Mouse (Mus musculus): ENCODE data around the gene Ap1m2.
A peak's percentile ranks its signal among the peaks of the same experiment; 100 is the strongest.
"Not testable (repeated sequence)": the region's sequence is repeated elsewhere in the genome, so short reads cannot be mapped to it uniquely, and the experiment has no call there.

Gene Ap1m2

GRCm38 (mm10) chr9:21256349-21256748 lies 55.8 kb downstream of the Ap1m2 start:
- not testable (repeated sequence) for DNase-seq

- DNase-seq: no peak
Measured at GRCm38 (mm10) chr9:21254690-21255089, 57.4 kb downstream of the Ap1m2 start.

- DNase-seq: no peak
Measured at GRCm38 (mm10) chr9:21251116-21251735, 60.9 kb downstream of the Ap1m2 start.

- peak; percentile 64 to 72 for DNase-seq
Measured at GRCm38 (mm10) chr9:21250509-21250908, 61.6 kb downstream of the Ap1m2 start.

- DNase-seq: no peak
Measured at GRCm38 (mm10) chr9:21249629-21250508, 62.3 kb downstream of the Ap1m2 start.

- DNase-seq: peak in 1 of 2 experiments; percentile 39
Measured at GRCm38 (mm10) chr9:21248326-21248725, 63.8 kb downstream of the Ap1m2 start, which contains the start of gene S1pr5. Gene S1pr5 (minus strand): TSS chr9:21248443.

- DNase-seq: no peak
Measured at GRCm38 (mm10) chr9:21246342-21246741, 65.8 kb downstream of the Ap1m2 start.

- DNase-seq: no peak
Measured at GRCm38 (mm10) chr9:21245113-21245487, 67.0 kb downstream of the Ap1m2 start.

GRCm38 (mm10) chr9:21244428-21245112 lies 67.6 kb downstream of the Ap1m2 start:
- DNase-seq: peak; percentile 76 to 78
